Mouse (Mus musculus) ovary, postnatal 10 days (tissue): ENCODE data around the gene Kifc3.
"Not testable (repeated sequence)": the region's sequence is repeated elsewhere in the genome, so short reads cannot be mapped to it uniquely, and the experiment has no call there.

Experiments used
- DNase-seq: peaks from one replicate; pipeline ENCODE4 v3.0.0; 2022; ENCODE audit warnings: low spot score

The Kifc3 gene

GRCm38 (mm10) chr8:95202649-95203275 lies at the start of gene Kifc3:
TSS of gene Kifc3 (minus strand) at chr8:95202812.
- DNase-seq: no peak

- DNase-seq: no peak
These were observed 49.4 kb upstream of the Kifc3 start for GRCm38 (mm10) chr8:95252056-95252455.

- DNase-seq: no peak
These were observed 47.2 kb upstream of the Kifc3 start for GRCm38 (mm10) chr8:95249847-95250246.

GRCm38 (mm10) chr8:95247277-95247676 lies 44.7 kb upstream of the Kifc3 start:
- DNase-seq: no peak

- no peak for DNase-seq
These were observed 42.6 kb upstream of the Kifc3 start for GRCm38 (mm10) chr8:95245180-95245579.

GRCm38 (mm10) chr8:95243853-95244252 lies 41.2 kb upstream of the Kifc3 start:
- DNase-seq: no peak

- DNase-seq: no peak
These were observed 40.4 kb upstream of the Kifc3 start for GRCm38 (mm10) chr8:95242826-95243571.

GRCm38 (mm10) chr8:95242099-95242825 lies 39.6 kb upstream of the Kifc3 start:
- DNase-seq: no peak

GRCm38 (mm10) chr8:95235683-95236082 lies 33.1 kb upstream of the Kifc3 start:
- DNase-seq: peak; percentile 69

- not testable (repeated sequence) for DNase-seq
These were observed 27.5 kb upstream of the Kifc3 start for GRCm38 (mm10) chr8:95230086-95230485.

GRCm38 (mm10) chr8:95227151-95227468 lies 24.5 kb upstream of the Kifc3 start:
- DNase-seq: no peak

GRCm38 (mm10) chr8:95226251-95227150 lies 23.9 kb upstream of the Kifc3 start:
- DNase-seq: no peak

GRCm38 (mm10) chr8:95223969-95224368 lies 21.4 kb upstream of the Kifc3 start:
- no peak for DNase-seq

- no peak for DNase-seq
These were observed 18.4 kb upstream of the Kifc3 start for GRCm38 (mm10) chr8:95221045-95221444.

- no peak for DNase-seq
These were observed 18.0 kb upstream of the Kifc3 start for GRCm38 (mm10) chr8:95220571-95220998.

- no peak for DNase-seq
These were observed 17.0 kb upstream of the Kifc3 start for GRCm38 (mm10) chr8:95219623-95220022.

- DNase-seq: no peak
These were observed 13.2 kb upstream of the Kifc3 start for GRCm38 (mm10) chr8:95215709-95216360.

- DNase-seq: no peak
These were observed 7.3 kb upstream of the Kifc3 start for GRCm38 (mm10) chr8:95209924-95210323.

GRCm38 (mm10) chr8:95205946-95206345 lies 3.3 kb upstream of the Kifc3 start:
- DNase-seq: no peak

GRCm38 (mm10) chr8:95204039-95204380 lies 1.4 kb upstream of the Kifc3 start:
- peak; percentile 57 for DNase-seq

GRCm38 (mm10) chr8:95203326-95204038 lies 870 bp upstream of the Kifc3 start:
- no peak for DNase-seq
